In the genomic region with DNA sequence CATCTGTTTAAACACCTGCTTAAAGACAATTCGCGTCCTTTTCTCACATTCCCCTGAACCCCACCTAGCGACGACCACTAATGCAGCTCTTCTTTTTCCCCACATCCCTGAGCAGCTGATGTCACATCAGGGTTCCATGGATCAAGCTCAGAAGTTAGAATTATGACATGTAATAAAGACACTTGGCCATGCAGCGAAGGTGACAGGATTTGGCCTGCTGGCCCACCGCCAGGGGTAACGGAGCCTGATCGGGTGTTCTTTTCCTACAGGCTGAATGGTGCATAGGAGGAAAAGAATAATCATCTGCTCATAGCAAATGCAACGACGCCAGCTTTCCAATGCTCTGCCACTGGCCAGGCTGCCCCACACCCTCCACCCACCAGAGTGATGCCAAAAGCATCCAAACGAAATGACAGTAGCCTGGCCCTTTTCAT, we compare ENCODE assay signal across 9 mouse cellular contexts.
A peak's percentile ranks its signal among the peaks of the same experiment; 100 is the strongest.
DNase-seq lines count a peak whose midpoint lies in the region; ATAC-seq lines count a peak whose summit lies in the region.
"Had no signal": no experiment of that assay in that cellular context is flagged by ENCODE, and none has a peak within 500 bp of the region (broad histone marks: within the 10 kb centered on the region; RNA-seq: fewer than 3 reads in every experiment).

No protein-coding gene starts in this region.

- no peak overlapping the region for H3K9ac ChIP-seq in hindbrain, embryonic 12.5 days

- peak; percentile 38 for DNase-seq in kidney, postnatal 14 days
- DNase-seq in kidney, adult 18-20 months: no peak
- peak; percentile 28 for DNase-seq in thymus, postnatal 4 days
- no peak for DNase-seq in thymus, postnatal 0 days (ENCODE audit: low spot score)
- DNase-seq in skeletal muscle tissue, adult 2 months (ENCODE audit: low read depth, low spot score): peak; percentile 30
- no peak for DNase-seq in layer of hippocampus, adult 18-20 months (ENCODE audit: low spot score in 2 of 2)
- DNase-seq: adrenal gland, postnatal 10 days had no signal

- peak overlapping the region; percentile 71 for H3K27ac ChIP-seq in hindbrain, embryonic 12.5 days

- 51% methylated on average over 11 of the region's 11 CpGs for WGBS in hindbrain, embryonic 12.5 days

- peaks cover 48% of the 10 kb centered on the region for H3K4me1 ChIP-seq in hindbrain, embryonic 12.5 days

- H3K4me3 ChIP-seq in hindbrain, embryonic 12.5 days: no peak overlapping the region

- H3K36me3 ChIP-seq in hindbrain, embryonic 12.5 days: no peaks in the 10 kb centered on the region

- H3K9me3 ChIP-seq in hindbrain, embryonic 12.5 days (replicated peaks): no peaks in the 10 kb centered on the region

- ATAC-seq in hindbrain, embryonic 12.5 days (ENCODE audit: low FRiP score): peak; percentile 3; the same call in 1 of the 2 replicates
- ATAC-seq in CD4-positive, CD25-positive, alpha-beta regulatory T cell, adult 4 months: no peak

- H3K27me3 ChIP-seq in hindbrain, embryonic 12.5 days: no peaks in the 10 kb centered on the region

- H3K4me2 ChIP-seq in hindbrain, embryonic 12.5 days (replicated peaks): no peak overlapping the region

Comparison
In these comparisons a context has a peak if more than half of its experiments do, and no peak if none do; other contexts are left out.
1. DNase-seq: peak in kidney, postnatal 14 days (single experiment), thymus, postnatal 4 days (single experiment) and skeletal muscle tissue, adult 2 months (single experiment); none in kidney, adult 18-20 months (single experiment), thymus, postnatal 0 days (single experiment) and layer of hippocampus, adult 18-20 months (0 of 2).